Mouse (Mus musculus): ENCODE measurements around the gene H2afj.

DNA sequence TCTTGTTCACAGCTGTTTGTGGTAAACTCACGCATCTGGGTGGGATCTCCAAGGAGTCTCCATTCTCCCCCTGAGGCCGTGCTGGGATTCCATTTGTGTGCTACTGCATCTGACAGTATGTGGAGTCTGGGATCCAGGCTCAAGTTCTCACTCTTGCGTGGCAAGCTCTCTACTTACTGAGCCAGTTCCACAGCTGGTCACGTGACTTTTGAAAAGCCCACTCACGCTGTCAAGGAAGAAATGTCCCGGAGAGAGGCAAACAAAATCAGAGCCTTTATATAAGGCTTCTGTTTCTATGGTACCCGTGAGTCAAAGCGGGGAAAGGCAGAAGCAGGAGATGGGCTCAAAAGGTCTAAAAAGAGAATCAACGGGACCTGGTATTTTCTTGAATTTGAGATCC is 25.3 kb upstream of the H2afj start:
- TF ChIP-seq MAX (IDR thresholded peaks at IDR 0.05; ENCODE audit: low read depth) (no peak), POLR2A (IDR thresholded peaks at IDR 0.05; ENCODE audit: insufficient read length, low read depth) (no peak), SRF (IDR thresholded peaks at IDR 0.05; ENCODE audit: control insufficient read depth, insufficient read length, low read depth) (no peak), TCF12 (IDR thresholded peaks at IDR 0.05; ENCODE audit: insufficient read depth, poor library complexity, severe bottlenecking) (no peak), MYOD1 (IDR thresholded peaks at IDR 0.05; ENCODE audit: control insufficient read depth in 1 of 3, insufficient read length in 2 of 3, low read depth in 2 of 3) (no peak), REST (IDR thresholded peaks at IDR 0.05; ENCODE audit: insufficient read depth, insufficient read length) (no peak)

All from myocyte (in vitro differentiated cells).